Mouse (Mus musculus) stomach, postnatal 0 days (tissue): Measurements from ENCODE around the gene Mamstr.

Experiments used
- CTCF ChIP-seq: IDR thresholded peaks from 2 replicates; pipeline ENCODE4 v1.5.1; 2016; ENCODE audit warnings: antibody characterized with exemption, low read depth, mild to moderate bottlenecking, moderate library complexity
- EP300 ChIP-seq: optimal IDR thresholded peaks from 2 replicates; pipeline ENCODE3; 2016; ENCODE audit warnings: antibody characterized with exemption

- TF ChIP-seq CTCF (no peak), EP300 (no peak)
Observed at GRCm38 (mm10) chr7:45591880-45592279, 47.9 kb upstream of the Mamstr start.
